Mouse (Mus musculus) left cerebral cortex, postnatal 14 days (tissue): ENCODE measurements around the gene Ebf3. TPM values are rescaled to one million over a fixed set of nuclear protein-coding genes. Genes with fewer than 3 reads are reported as not detected.
A peak's percentile ranks its signal among the peaks of the same experiment; 100 is the strongest.

Source experiments
- DNase-seq, 2 experiments: peaks; one replicate each; pipeline ENCODE4 v3.0.0; 2021 to 2022; ENCODE audit warnings: low spot score in 2 of 2, mixed read lengths in 1 of 2
- intact Hi-C: fragments of 180-260 bp; cut with DNase I; formaldehyde crosslinking; loops from one replicate; pipeline ENCODE4 v1.15.1; 2025
- long read RNA-seq, 2 experiments: library from polyadenylated mRNA; stranded (forward); transcript quantifications; one replicate each; pipeline ENCODE4 v2.0.0; 2021
- total RNA-seq, 2 experiments: library from RNA; stranded (reverse); gene quantifications; 2 replicates each; pipeline ENCODE4 v1.2.3; 2021

The Ebf3 gene
- under 1 TPM; 0.68 to 0.70 TPM for total RNA-seq
- long read RNA-seq, experiment 1 = 0 reads
- long read RNA-seq, experiment 2 = 0 reads

DNA sequence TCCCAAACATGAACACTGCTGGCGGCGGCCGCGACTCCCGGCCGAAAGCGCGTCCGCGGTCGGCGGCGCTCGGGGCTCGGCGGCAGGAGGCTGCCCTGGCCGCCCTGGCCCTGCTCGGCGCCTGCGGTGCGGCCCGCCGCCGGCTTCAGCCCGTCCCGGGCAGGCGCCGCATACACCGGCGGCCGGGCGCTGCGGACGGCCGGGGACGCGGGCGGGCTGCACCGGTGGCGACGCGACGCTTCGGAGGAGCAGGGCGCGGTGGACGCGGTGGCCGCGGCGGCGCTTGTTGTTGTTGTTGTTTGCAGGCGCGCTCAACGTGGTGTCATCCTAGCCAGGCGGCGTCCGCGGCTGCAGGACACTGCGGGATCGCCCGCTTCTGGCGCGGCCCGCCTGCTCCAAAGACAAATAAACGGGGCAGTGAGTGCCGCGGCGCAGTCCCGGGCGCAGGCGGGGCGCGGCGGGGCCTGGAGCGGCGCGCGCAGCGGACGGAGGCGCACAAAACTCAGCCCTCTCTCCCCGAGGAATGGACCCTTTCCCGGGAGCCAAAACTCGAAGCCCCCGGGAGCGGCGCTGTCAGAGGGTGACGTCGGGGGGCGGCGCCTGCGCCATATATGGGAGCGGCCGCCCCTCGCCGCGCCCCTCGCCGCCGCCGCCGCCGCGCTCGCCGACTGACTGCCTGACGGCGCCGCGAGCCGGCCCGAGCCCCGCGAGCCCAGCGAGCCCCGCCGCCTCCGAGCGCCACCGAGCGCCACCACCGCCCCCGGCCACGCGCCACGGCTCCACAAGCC lies at the start of gene Ebf3:
Ebf3 (minus strand) TSS at position 542 of the 788 bp plus-strand sequence.
- intact Hi-C loops = loop anchor here (10.0 kb wide), 1 partner anchor 489 kb away; no protein-coding TSS in a partner anchor
- no peak for DNase-seq

DNA sequence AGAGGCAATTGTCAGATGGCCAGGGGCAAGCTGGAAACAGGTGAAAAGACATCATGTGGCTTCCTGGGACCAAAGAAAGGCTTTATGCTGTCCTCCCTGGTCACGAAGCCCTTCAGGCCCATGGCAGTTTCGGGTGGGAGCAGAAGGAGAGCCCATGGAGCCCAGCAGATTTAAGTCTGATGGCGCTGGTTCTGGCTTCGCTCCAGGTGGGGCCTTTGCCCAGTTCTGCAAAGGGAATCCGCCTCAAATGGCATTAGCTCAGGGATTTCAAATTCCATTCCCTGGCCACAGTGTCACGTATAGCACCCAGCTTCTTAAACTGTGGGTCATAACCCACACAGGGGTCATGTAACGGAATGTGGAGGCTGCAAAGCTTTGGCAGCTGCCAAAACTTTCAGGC lies 32.6 kb upstream of the Ebf3 start:
- DNase-seq = no peak
- intact Hi-C loops = no loop called here

DNA sequence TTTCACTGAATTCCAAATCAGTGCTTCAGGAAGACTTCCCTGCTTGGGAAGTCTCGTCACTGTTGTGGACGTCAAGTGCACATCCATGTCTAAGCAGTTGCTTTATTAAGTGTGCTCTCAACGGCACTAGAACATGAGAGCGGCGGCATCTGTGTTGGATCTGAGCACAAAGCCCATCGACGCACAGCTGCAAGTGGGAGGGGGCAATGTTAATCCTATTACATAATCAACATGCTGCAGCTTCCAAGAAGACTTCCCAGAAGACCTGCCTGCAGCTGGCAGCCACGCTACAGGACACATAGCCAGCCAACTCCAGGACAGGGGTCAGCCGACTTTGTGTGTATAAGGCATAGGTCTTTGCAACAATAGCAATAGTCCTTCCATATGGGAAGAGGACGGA lies 31.8 kb upstream of the Ebf3 start:
- intact Hi-C loops = no loop called here
- no peak for DNase-seq

DNA sequence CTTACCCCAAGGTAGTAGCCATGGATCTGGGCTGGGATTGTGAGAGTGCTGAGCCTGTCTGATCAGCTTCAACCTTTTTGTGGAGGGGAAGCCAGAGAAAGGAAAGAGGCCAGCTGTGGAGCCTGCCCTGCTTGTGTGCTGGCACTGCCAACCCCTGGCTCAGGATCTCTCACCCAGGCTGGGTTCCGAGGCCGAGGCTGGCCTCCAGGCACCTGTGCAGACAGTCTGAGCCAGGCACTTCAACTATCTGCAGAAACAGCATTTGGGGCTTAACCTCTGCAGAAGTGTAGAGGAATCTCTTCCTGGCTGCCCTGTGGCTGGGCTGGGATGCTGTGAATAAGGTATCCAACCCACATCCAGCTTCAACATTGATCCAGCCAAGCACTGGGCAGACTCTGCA lies 19.7 kb upstream of the Ebf3 start:
- no peak for DNase-seq
- intact Hi-C loops = no loop called here

DNA sequence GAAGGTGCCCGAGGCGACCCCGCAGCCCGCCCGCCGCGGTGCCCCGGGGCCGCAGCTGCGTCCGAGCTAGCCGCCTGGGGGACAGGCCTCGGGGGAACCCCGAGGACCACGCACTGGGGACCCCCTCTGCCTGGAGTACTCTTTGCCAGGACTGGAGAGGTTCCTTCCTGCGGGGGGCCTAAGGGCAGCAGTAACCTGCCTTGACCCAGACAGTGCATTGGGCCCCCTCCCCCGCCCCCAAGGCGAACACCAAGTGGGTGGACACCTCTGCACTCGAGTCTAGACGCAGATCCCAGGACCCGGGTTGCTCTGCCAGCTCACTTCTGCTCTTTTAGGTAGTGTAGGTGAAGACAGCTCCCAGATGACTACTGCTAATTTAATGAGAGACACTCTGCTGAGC lies 8.7 kb upstream of the Ebf3 start:
- no peak for DNase-seq
- intact Hi-C loops = loop anchor here (5.0 kb wide), 1 partner anchor 1486 kb away; no protein-coding TSS in a partner anchor

DNA sequence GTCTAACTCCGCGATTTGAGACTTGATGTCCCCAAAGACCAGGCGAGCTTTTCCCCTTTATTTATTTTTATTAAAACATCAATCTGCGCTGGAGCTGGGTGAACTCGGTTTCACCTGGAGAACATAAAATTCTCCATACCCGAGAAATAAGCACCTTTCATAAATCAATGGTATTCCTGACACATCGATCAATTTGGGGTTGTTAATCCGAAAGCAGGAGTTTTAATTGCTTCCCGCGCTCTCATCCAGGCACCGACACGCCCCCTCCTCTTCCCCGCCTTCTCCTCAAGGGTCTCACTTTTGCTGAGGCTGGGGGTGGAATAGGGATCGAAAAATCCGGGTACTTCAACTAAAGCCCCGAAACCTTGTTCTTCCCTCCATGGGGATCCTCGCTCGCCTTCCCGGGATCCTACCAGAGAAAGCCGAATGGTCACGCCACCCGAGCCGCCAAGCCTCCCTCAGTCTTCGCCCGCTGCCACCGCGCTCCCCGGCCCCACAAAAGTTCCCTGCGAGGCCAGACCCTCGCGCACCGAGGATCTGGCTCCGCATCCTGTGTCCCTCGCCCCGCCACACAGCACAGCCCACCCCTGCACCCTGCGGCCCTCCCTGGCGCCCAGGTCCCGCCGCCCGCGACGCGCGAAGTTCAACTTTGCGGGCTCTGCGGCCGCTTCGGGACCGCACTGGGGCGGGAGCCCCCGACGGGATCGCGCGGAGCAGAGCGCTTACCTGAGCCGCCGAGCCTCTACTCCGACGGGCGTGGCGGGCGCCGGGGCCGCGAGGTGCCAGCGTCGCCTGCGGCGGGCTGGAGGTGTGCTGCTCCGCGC lies 7.9 kb upstream of the Ebf3 start:
- no peak for DNase-seq
- intact Hi-C loops = loop anchor here (2.0 to 5.0 kb wide), 2 partner anchors 833 to 1485 kb away; no protein-coding TSS in a partner anchor

DNA sequence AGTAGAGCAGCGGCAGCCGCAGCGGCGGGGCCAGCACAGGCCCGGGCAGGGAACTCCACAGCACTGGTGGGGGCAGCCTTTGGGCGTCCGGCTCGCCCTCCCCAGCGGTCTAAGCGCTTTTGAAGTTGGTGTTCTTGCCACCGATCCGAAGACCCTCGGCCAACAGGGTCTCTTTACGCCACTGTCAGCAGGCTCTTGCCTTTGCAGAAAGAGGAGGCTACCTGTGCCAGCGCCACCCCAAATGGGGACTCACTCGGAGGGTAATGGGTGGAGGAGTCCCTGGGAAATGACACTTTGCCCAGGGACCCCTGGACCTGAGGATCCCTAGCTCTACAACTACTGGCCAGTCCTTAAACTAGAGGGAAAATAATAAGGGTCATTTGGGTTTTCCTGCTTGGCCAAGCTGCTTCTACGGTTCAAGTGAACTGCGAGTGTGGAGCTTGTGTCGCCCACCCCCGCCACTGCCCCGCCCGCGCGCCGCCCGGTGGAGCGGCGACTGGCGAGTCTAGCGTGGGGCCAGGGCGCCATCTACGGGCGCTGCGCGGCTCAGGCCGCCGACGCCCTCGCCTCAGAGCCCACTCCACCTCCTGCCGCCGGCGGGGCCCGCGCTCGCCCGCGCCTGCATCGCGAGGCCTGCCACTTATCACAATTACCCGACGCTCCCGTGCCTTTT lies 7.0 kb upstream of the Ebf3 start:
- no peak for DNase-seq
- intact Hi-C loops = loop anchor here (2.0 to 5.0 kb wide), 2 partner anchors 832 to 1484 kb away; no protein-coding TSS in a partner anchor

DNA sequence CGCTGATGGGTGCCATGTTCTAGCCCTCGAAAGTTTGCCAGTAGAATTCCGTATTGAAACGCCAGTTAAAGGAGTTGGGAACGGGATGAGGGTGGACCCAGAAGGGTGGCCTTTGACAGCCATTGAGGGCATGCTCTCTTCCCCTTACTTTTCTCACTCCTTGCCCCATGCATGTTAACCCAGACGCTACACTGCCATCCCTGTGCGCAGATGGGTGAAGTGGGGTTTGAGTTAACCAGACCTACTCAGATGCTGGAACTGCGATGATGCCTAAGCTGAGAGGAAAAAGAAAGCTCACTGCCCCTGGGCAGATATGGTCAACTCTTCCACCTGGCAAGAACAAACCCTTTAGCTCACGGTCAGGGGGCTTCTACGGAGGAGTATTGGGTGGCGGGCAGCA lies 6.1 kb upstream of the Ebf3 start:
- intact Hi-C loops = loop anchor here (2.0 to 5.0 kb wide), 2 partner anchors 832 to 1483 kb away; no protein-coding TSS in a partner anchor
- DNase-seq = no peak

DNA sequence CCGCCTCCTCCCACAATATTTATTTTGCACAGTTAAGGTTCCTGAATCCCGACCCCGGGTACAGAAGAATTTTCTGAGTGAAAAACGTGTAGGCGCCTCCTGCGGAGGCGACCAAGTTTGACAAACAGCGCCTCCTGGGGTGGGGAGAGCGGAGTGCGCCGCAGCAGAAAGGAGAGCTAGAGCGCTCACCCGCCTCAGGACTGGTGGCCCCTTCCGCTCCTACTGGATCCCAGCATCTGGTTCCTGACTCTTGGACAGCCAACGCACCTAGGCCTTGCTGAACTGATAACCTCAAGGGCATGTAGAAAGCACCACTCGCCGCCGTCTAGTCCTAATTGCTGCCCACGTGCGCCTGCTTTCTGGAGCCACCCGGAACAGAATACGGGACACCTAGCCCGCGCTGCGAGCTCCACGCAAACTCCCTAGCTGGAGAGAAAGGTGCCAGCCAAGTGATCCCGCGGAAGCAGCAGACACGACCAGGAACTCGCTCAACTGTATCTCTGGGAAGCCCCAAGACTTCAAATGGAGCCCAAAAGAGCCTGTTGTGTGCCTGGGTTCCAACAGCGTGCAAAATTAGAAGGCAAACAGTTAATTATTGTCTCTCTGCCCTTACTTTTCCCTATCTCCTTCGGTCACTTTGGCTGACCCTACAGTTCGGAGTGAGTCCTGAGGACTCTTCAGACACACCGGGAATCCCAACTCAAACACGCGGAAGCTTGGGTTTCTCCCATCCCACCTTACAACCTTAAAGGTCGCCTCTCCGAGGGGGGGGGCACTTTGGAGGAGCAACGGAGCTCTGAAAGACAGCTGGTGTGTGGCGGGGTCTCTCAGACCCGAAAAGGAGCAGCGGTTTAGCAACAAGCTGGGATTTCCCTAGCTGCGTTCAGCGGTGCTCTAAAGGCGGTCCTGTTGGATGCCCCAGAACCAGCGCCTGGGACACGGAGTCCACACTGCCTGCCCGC lies 5.0 kb upstream of the Ebf3 start:
- intact Hi-C loops = loop anchor here (5.0 to 10.0 kb wide), 3 partner anchors 117 to 1257 kb away; no protein-coding TSS in a partner anchor
- peak; percentile 13 to 32 for DNase-seq

DNA sequence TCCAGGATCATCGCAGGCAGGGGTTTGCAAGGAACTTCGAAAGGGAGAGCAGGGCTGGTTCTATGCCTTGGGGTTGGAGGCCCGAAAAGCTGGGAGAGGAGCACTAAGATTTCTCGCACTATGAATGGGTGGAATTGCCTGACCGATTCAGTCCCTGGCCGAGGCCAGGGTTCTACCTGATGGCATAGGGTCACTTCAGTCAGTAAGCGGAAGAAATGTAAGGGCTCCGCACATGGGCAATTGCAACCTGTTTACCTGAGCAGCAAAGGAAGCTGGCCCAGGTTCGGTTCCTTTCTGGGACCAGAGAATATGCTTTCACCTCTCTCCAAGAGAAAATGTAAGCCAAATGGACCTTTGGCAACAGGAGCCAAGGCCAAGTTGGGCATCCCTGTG lies 4.1 kb upstream of the Ebf3 start:
- DNase-seq = no peak
- intact Hi-C loops = loop anchor here (5.0 to 10.0 kb wide), 3 partner anchors 116 to 1256 kb away; no protein-coding TSS in a partner anchor

DNA sequence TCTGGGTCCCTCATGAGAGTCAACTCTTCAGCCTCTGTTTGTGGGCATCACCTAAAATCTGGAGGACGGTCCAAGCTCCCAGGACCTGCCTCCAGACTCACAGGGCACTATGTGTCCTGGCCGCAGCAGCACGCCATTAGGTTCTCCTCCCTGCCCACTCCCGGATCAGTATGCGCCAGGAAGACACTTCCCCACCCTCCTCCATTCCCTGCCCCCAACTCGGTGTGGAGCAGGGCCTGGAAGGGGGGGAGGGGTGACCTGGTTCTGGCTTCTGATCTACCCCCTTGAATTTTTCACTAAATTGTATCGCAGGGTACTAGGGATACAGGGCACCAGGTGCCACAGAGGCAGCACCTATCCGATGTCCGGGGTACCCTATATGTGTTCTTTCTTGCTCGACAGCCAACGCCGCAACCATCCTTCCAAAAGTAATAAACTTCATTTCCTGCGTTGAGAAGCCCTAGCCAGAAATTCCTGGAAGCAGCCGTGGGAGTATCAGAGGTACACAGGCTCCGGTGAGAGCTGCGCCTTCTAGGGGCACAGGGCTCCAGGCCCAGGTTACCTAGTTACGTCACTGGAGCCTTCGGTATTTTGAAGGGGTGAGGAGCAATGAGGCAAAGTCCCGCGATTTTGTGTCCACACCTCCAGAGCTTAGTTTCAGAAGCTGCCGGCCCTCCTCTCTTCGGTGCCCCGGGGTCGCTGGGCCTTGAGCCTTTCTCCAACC lies 3.6 kb upstream of the Ebf3 start:
- intact Hi-C loops = loop anchor here (5.0 to 10.0 kb wide), 3 partner anchors 116 to 1256 kb away; no protein-coding TSS in a partner anchor
- DNase-seq = no peak

DNA sequence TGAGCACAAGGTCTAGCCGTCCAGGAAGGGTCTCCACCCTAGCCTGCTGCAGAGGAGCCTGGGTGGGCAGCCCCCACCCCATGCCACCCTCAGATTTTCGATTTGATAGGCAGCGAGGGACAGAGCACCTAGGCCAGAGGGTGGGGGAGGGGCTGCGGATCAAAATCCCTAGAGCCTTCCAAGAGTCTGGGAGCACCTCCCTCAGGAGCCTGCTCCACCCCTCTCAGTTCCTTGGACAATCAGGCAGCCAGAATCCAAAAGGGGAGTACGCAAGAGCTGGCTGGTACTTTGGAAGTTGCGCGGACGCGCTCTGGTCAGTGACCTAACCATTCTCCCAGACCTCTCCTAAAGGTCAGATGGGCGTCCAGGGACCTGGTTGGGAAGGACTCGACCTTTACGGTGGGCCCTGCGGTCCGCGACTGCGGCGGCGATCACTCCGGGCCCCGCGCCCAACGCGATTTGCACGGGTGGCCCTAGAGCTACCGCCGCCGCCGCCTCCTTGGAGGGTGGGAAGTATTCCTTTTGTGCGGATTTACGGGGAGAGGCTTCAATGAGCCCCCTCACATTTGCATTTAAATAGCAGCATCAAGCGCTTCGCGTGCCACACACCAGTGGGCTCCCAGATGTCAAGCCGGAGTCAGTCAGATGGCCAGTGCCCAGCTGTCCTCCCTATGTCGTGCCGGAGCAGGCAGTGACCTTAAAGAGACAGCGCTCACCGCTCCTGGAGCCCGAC lies 2.8 kb upstream of the Ebf3 start:
- intact Hi-C loops = loop anchor here (5.0 to 10.0 kb wide), 3 partner anchors 115 to 1255 kb away; no protein-coding TSS in a partner anchor
- DNase-seq = no peak

DNA sequence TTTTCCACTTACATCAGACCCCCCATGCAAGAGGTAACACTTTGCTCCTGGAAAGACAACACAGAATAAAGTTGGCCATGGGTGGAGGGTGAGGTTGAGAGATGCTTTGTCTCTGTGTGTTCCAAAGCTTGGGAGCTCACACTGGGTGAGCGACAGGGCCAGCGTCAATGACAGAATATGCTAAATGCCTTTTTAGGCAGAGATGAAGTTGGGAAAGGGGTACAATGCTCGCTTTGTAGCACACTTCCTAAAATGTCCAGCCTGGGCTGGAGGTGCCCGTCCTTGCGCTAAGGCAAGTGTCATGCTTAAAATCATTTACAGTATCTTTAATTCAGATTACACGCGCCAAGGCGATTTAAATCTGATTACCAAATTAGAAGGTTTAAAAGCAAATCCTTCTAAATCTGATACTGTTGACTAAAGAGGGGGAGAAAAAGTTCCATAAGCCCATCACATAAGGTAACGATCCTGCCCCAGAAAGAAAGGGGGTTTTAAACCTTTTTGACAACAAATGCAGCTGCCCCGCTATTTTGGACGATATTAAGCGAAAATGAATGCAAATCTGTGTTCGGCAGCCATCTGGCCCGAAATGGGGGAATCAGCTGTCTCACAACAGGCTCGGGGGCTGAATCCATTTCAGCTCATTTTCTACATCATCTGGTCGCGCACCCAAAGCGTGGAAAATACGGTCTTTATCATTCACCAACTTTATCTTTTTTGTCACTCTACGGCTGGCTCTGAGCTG lies 2.1 kb upstream of the Ebf3 start:
- DNase-seq = no peak
- intact Hi-C loops = loop anchor here (5.0 to 10.0 kb wide), 3 partner anchors 114 to 1254 kb away; no protein-coding TSS in a partner anchor

DNA sequence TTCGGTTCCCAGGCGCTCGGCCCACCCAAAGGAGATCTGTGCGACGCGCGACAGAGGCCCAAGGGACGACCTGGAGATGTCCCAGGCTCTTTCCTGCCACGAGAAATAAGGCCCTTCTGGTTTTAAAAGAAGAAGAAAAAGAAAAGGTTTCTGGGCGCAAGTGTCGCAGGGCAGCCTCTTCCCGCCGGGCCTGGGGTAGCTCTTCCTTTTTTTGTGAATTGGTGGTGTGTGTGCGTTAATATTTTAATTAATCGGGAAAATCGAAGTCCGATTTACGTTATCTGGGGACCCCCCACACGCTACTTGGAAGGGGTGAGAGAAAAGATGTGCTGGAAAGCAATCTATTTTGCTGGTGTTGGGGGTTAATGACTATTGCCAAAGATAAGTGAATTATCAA lies 1.3 kb upstream of the Ebf3 start:
- DNase-seq = no peak
- intact Hi-C loops = loop anchor here (5.0 to 10.0 kb wide), 3 partner anchors 113 to 1253 kb away; no protein-coding TSS in a partner anchor

DNA sequence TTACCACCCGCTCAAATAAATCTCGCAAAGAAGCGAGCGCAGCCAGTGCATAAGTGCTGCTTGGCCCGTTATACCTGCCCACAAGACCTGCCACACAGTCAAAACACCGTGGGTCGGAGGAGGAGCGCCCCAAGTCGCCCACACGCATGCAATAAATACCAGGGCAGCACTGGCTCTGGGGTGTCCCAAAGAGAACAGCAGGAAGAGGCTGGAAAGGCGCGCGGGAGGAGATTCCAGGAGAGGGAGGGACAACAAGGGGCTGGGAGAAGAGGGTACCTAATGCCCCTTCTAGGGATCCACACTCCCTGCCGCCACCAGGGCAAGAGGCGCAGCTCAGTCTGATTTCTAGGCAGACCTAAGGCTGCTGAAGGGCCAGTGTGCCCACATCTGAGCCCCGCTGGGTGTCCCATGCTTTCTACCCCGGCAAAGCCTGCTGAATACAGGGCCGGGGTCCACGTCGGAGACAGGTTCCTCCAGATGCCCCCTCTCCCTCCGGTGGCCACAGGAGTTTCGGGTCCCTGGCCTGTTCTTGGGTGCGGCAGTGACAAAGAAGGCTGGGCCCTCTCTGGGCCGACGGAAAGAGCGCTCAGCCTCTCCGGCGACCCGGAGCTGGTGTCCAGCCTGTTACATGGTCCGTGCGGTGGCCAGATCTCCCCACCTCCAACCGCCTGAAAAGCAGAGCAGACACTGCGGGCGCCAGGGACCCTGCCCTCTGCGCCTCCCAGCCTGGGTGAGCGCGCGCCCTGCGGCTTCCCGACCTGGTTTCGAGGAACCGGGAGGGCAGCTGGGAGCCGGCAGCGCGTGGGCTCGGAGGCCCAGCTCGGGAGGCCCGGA lies 682 bp upstream of the Ebf3 start:
- intact Hi-C loops = loop anchor here (5.0 to 10.0 kb wide), 3 partner anchors 113 to 1253 kb away; no protein-coding TSS in a partner anchor
- DNase-seq = no peak
